Mouse (Mus musculus) common myeloid progenitor, adult 5-6 weeks (primary cell): ENCODE measurements around the gene Nfib. TPM values are rescaled to one million over a fixed set of nuclear protein-coding genes. Genes with fewer than 3 reads are reported as not detected.
A peak's percentile ranks its signal among the peaks of the same experiment; 100 is the strongest.

Experiments used
- ATAC-seq: replicated peaks from 2 replicates; pipeline ENCODE4 v1.8.0; 2016; ENCODE audit warnings: low read depth, mild to moderate bottlenecking, moderate TSS enrichment, inconsistent platforms; ENCODE audit not compliant: poor library complexity, severe bottlenecking
- total RNA-seq: library from RNA; stranded (forward); fragments of 200-1000, 187-1606 nt; gene quantifications from 2 replicates; pipeline ENCODE4 v1.2.3, GENCODE M21; 2017

Gene Nfib
- total RNA-seq, 1 experiment from 2014 or later, result not detected

GRCm38 (mm10) chr4:82381786-82382185 is 323.8 kb downstream of the Nfib start:
- ATAC-seq, result no peak

GRCm38 (mm10) chr4:82380578-82380977 is 325.0 kb downstream of the Nfib start:
- no peak for ATAC-seq

- ATAC-seq, result no peak
Observed at GRCm38 (mm10) chr4:82378050-82378449, 327.5 kb downstream of the Nfib start.

GRCm38 (mm10) chr4:82377621-82378020 is 327.9 kb downstream of the Nfib start:
- ATAC-seq, result no peak

- no peak for ATAC-seq
Observed at GRCm38 (mm10) chr4:82374560-82374959, 331.0 kb downstream of the Nfib start.

GRCm38 (mm10) chr4:82372217-82372616 is 333.3 kb downstream of the Nfib start:
- no peak for ATAC-seq

- ATAC-seq, result no peak
Observed at GRCm38 (mm10) chr4:82371471-82371870, 334.1 kb downstream of the Nfib start.

- ATAC-seq, result no peak
Observed at GRCm38 (mm10) chr4:82369011-82369776, 336.4 kb downstream of the Nfib start.

GRCm38 (mm10) chr4:82368091-82368775 is 337.3 kb downstream of the Nfib start:
- no peak for ATAC-seq

GRCm38 (mm10) chr4:82364696-82365385 is 340.7 kb downstream of the Nfib start:
- ATAC-seq, result peak; percentile 88

- no peak for ATAC-seq
Observed at GRCm38 (mm10) chr4:82363951-82364350, 341.6 kb downstream of the Nfib start.

GRCm38 (mm10) chr4:82362294-82362693 is 343.3 kb downstream of the Nfib start:
- no peak for ATAC-seq

- no peak for ATAC-seq
Observed at GRCm38 (mm10) chr4:82360081-82360511, 345.5 kb downstream of the Nfib start.

GRCm38 (mm10) chr4:82359110-82359509 is 346.4 kb downstream of the Nfib start:
- peak; percentile 87 for ATAC-seq

GRCm38 (mm10) chr4:82349006-82349405 is 356.5 kb downstream of the Nfib start:
- ATAC-seq, result no peak

- no peak for ATAC-seq
Observed at GRCm38 (mm10) chr4:82344787-82345186, 360.8 kb downstream of the Nfib start.

GRCm38 (mm10) chr4:82344224-82344623 is 361.3 kb downstream of the Nfib start:
- ATAC-seq, result no peak

GRCm38 (mm10) chr4:82338930-82339329 is 366.6 kb downstream of the Nfib start:
- no peak for ATAC-seq

- no peak for ATAC-seq
Observed at GRCm38 (mm10) chr4:82338481-82338880, 367.1 kb downstream of the Nfib start.

- ATAC-seq, result no peak
Observed at GRCm38 (mm10) chr4:82336951-82337381, 368.6 kb downstream of the Nfib start.
